32 mouse cellular contexts compared by ENCODE assay signal in genomic region chrX:37210941-37211340, GRCm38 (mm10). TPM values are rescaled to one million over a fixed set of nuclear protein-coding genes. Genes with fewer than 3 reads are reported as not detected.
"Had no signal": no experiment of that assay in that cellular context is flagged by ENCODE, and none has a peak within 500 bp of the region (broad histone marks: within the 10 kb centered on the region; RNA-seq: fewer than 3 reads in every experiment).

TSS of gene Gm9 (minus strand) at chrX:37211041.

- H3K36me3 ChIP-seq: embryonic facial prominence, embryonic 10.5 days; embryonic facial prominence, embryonic 12.5 days; embryonic facial prominence, embryonic 13.5 days; embryonic facial prominence, embryonic 15.5 days; forebrain, embryonic 10.5 days; forebrain, embryonic 12.5 days; heart, embryonic 10.5 days had no signal

- H3K4me2 ChIP-seq: embryonic facial prominence, embryonic 12.5 days; embryonic facial prominence, embryonic 13.5 days; embryonic facial prominence, embryonic 15.5 days; forebrain, embryonic 12.5 days; forebrain, embryonic 13.5 days had no signal

- H3K27me3 ChIP-seq: embryonic facial prominence, embryonic 12.5 days; embryonic facial prominence, embryonic 13.5 days; embryonic facial prominence, embryonic 15.5 days; forebrain, embryonic 12.5 days; forebrain, embryonic 13.5 days had no signal

- DNase-seq: cerebellum, adult 9-11 months; cerebellum, postnatal 10 days; cerebellum, postnatal 14 days; cerebellum, postnatal 25 days; cerebellum, postnatal 36 days; embryo, embryonic 11 days; forebrain, postnatal 0 days; gastrocnemius, adult 2 months; gastrocnemius, postnatal 10 days; gastrocnemius, postnatal 14 days; gastrocnemius, postnatal 25 days; gastrocnemius, postnatal 36 days; heart, adult 11 months; heart, adult 18-20 months; heart, adult 2 months had no signal

- H3K4me1 ChIP-seq: embryonic facial prominence, embryonic 10.5 days; embryonic facial prominence, embryonic 12.5 days; embryonic facial prominence, embryonic 13.5 days; embryonic facial prominence, embryonic 15.5 days; forebrain, embryonic 10.5 days; forebrain, embryonic 12.5 days; forebrain, embryonic 13.5 days; heart, embryonic 10.5 days had no signal

- H3K9ac ChIP-seq: embryonic facial prominence, embryonic 12.5 days; embryonic facial prominence, embryonic 13.5 days; embryonic facial prominence, embryonic 15.5 days; forebrain, embryonic 12.5 days; forebrain, embryonic 13.5 days; forebrain, postnatal 0 days had no signal

- H3K9me3 ChIP-seq: embryonic facial prominence, embryonic 10.5 days; embryonic facial prominence, embryonic 12.5 days; embryonic facial prominence, embryonic 13.5 days; embryonic facial prominence, embryonic 15.5 days; forebrain, embryonic 10.5 days; forebrain, embryonic 12.5 days; forebrain, embryonic 13.5 days; heart, embryonic 10.5 days had no signal

- ATAC-seq: forebrain, embryonic 13.5 days; forebrain, embryonic 14.5 days; forebrain, embryonic 16.5 days; forebrain, postnatal 0 days had no signal

- H3K4me3 ChIP-seq: embryonic facial prominence, embryonic 10.5 days; embryonic facial prominence, embryonic 12.5 days; embryonic facial prominence, embryonic 13.5 days; embryonic facial prominence, embryonic 15.5 days; erythroblast, embryonic 14.5 days; forebrain, embryonic 10.5 days; forebrain, embryonic 12.5 days; forebrain, embryonic 13.5 days; gastrocnemius, adult 2 months; heart, adult 2 months; heart, embryonic 10.5 days had no signal

- H3K27ac ChIP-seq: embryonic facial prominence, embryonic 10.5 days; embryonic facial prominence, embryonic 12.5 days; embryonic facial prominence, embryonic 13.5 days; embryonic facial prominence, embryonic 15.5 days; forebrain, embryonic 10.5 days; forebrain, embryonic 12.5 days; forebrain, embryonic 13.5 days; gastrocnemius, adult 2 months; heart, adult 2 months; heart, embryonic 10.5 days had no signal

RNA-seq across cellular contexts. Expression of gene Gm9, which starts in this region (rescaled TPM):
- polyA plus RNA-seq: cortical plate, adult 2 months; embryonic facial prominence, embryonic 10.5 days; embryonic facial prominence, embryonic 11.5 days; embryonic facial prominence, embryonic 12.5 days; embryonic facial prominence, embryonic 13.5 days; embryonic facial prominence, embryonic 14.5 days; embryonic facial prominence, embryonic 15.5 days; erythroblast, embryonic 14.5 days; forebrain, embryonic 10.5 days; forebrain, embryonic 11.5 days; forebrain, embryonic 12.5 days; forebrain, embryonic 13.5 days; forebrain, embryonic 14.5 days; forebrain, embryonic 16.5 days; forebrain, postnatal 0 days; frontal cortex, adult 2 months; gonadal fat pad, adult 2 months; heart, adult 2 months; heart, embryonic 10.5 days had no signal
